Mouse (Mus musculus): Measurements from ENCODE around the gene Tnnt2. TPM values are rescaled to one million over a fixed set of nuclear protein-coding genes. Genes with fewer than 3 reads are reported as not detected.

The Tnnt2 gene
- total RNA-seq, 2 experiments from 2014 or later: 6,684 to 7,230 TPM

Other genes starting within 250 kb of the Tnnt2 start
- gene Nav1, start 229.1 kb upstream of the Tnnt2 start, total RNA-seq (2021): 10 to 100 TPM; 53.9 to 54.8 TPM
- gene Csrp1, start 116.3 kb upstream of the Tnnt2 start, total RNA-seq (2021): 100 to 1,000 TPM; 262 to 267 TPM
- 10 to 100 TPM; 40.7 to 43.8 TPM for gene Phlda3, start 70.2 kb upstream of the Tnnt2 start, total RNA-seq (2021)
- gene Tnni1, start 56.9 kb upstream of the Tnnt2 start, total RNA-seq (2021): 1,000 to 10,000 TPM; 2,021 to 2,289 TPM
- gene Lad1, start 17.8 kb upstream of the Tnnt2 start, total RNA-seq (2021): 10 to 100 TPM in 1 of 2 experiments, 1 to 10 TPM in 1; 7.3 to 10.3 TPM
- gene Pkp1, start 82.9 kb downstream of the Tnnt2 start, total RNA-seq (2021): under 1 TPM; 0.10 to 0.11 TPM
- under 1 TPM in 1 of 2 experiments, not detected in 1; 0.14 TPM for gene Igfn1, start 170.0 kb downstream of the Tnnt2 start, total RNA-seq (2021)
- 10 to 100 TPM; 30.0 to 33.5 TPM for gene Tmem9, start 171.8 kb downstream of the Tnnt2 start, total RNA-seq (2021)
- not detected for gene Ascl5, start 214.4 kb downstream of the Tnnt2 start, total RNA-seq (2021)
- gene Cacna1s, start 216.4 kb downstream of the Tnnt2 start, total RNA-seq (2021): 1 to 10 TPM; 1.2 to 1.8 TPM

All from heart, postnatal 4 days (tissue).